Mouse (Mus musculus): ENCODE measurements around the gene Bloc1s4.

DNA sequence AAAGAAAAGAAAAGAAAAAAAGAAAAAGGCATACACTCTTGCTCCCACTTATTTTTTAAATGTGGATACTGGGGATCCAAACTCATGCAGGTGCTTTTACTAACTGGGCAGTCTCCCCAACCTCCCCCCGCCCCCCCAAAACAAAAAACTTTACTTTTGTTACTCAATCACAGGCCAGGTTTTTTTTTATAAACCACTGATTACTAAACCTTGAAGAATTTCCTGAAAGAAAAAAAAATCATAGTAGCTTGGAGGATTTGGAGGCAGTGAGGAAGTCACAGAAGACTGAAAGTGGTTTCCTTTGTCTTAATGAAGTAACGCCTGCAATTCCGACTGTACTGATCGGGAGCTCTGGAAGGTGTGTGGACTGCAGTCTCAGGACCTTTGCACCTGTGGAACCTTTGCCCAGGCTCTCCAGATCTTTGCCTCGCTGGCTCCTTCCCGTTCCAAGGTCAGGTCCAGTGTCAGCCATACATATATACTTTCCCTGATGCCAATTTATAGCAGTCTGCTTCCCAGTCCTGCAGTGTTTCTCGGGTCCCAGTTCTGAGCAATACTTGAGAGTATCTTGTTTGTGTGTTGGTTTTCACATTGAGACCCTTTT is 50.3 kb downstream of the Bloc1s4 start:
- TF ChIP-seq CTCF (IDR thresholded peaks at IDR 0.05; ENCODE audit: extremely low read depth, insufficient read length, insufficient replicate concordance, low read depth, low read length) (no peak), POLR2A (IDR thresholded peaks at IDR 0.05; ENCODE audit: low read depth, low read length) (no peak)

All from small intestine, adult 2 months (tissue).